Mouse (Mus musculus) erythroblast, embryonic 14.5 days (primary cell): ENCODE measurements around the gene Sox6.

ENCODE experiments used
- GATA1 ChIP-seq: IDR thresholded peaks from 2 replicates; pipeline ENCODE4 v1.6.1; 2012; ENCODE audit warnings: low read length, inconsistent platforms, mixed read lengths
- TAL1 ChIP-seq: IDR thresholded peaks from 3 replicates; pipeline ENCODE4 v1.6.1; 2012; ENCODE audit warnings: low read length, inconsistent platforms, mixed read lengths

GRCm38 (mm10) chr7:115420960-115421359 is 617.6 kb downstream of the Sox6 start:
- TF ChIP-seq GATA1 (no peak), TAL1 (no peak)
